Mouse (Mus musculus): ENCODE measurements around the gene Flrt1.

DNA sequence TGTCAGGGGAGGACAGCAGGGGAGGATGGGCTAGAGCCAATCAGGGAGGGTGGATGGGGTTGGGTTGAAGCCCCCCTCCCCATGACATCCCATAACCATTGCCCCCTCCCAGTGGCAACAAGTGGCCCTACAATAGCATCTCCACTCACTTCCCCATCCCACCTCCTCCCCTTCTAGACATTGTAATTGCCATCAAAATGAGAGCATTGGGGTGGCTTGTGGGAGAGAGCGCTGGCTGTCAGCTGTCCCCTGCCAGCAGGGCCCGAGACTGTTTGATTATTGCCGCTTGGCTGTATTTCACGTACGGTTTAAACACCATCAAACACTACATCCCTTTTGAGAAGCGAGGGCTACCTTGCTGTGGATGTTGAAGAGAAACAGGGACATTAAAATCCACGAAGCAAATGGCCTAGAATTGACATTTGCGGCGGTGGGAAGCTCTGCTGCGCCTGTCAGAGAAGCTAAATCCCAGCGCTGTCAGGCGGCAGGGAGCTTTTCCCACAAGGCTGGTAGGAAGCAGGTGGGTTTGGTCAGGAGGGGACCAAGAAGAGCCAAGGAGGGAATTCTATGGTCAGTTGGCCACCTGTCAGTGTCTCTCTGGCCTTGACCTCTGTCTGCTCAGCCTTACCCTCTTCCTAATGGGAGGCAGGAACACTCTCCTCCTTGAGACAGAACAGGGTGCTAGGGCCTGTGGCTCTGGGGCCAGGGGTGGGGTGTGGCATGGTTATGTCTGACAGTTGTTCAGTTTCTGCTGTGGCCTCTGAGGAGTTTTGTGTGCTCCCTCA lies 31.3 kb downstream of the Flrt1 start:
- TF ChIP-seq POLR2A (IDR thresholded peaks at IDR 0.05; ENCODE audit: insufficient read depth, low read depth, low read length) = no peak
- TF ChIP-seq CTCF (IDR thresholded peaks at IDR 0.05; ENCODE audit: insufficient read depth, low read depth, low read length) = no peak

Data from olfactory bulb, adult 2 months (tissue).